Mouse (Mus musculus): ENCODE measurements around the gene Usp32.

The Usp32 gene

GRCm38 (mm10) chr11:85003566-85003965, 136.4 kb downstream of the Usp32 start:
- in situ Hi-C loops (cut with MboI; ENCODE audit: low pct_unique_long_range_greater_than_20kb in 1 of 2, low sequenced_read_pairs in 2 of 2, unreplicated experiment in 1 of 2), result no loop called here

GRCm38 (mm10) chr11:84995241-84995640, 144.7 kb downstream of the Usp32 start:
- in situ Hi-C loops (cut with MboI; ENCODE audit: low pct_unique_long_range_greater_than_20kb in 1 of 2, low sequenced_read_pairs in 2 of 2, unreplicated experiment in 1 of 2), result no loop called here

DNA sequence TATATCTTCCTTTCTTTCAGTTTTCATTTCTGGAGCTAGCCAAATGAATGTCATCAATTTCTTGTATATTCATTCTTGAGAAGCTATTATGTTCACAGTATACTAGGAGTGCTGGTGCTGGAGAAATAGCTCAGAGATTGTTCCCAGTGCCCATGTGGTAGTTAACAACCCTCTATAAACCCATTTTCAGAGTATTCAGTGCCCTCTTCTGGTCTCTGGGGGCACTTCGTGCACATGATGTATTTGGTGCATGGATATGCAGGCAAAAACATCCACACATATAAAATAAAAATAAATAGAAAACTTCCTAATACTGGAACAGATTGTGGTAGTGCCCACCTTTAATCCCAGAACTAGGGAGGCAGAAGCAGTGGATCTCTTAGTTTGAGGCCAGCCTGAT, 147.0 kb downstream of the Usp32 start:
- in situ Hi-C loops (cut with MboI; ENCODE audit: low pct_unique_long_range_greater_than_20kb in 1 of 2, low sequenced_read_pairs in 2 of 2, unreplicated experiment in 1 of 2), result no loop called here

GRCm38 (mm10) chr11:84988341-84988919, 151.5 kb downstream of the Usp32 start:
- in situ Hi-C loops (cut with MboI; ENCODE audit: low pct_unique_long_range_greater_than_20kb in 1 of 2, low sequenced_read_pairs in 2 of 2, unreplicated experiment in 1 of 2), result no loop called here

DNA sequence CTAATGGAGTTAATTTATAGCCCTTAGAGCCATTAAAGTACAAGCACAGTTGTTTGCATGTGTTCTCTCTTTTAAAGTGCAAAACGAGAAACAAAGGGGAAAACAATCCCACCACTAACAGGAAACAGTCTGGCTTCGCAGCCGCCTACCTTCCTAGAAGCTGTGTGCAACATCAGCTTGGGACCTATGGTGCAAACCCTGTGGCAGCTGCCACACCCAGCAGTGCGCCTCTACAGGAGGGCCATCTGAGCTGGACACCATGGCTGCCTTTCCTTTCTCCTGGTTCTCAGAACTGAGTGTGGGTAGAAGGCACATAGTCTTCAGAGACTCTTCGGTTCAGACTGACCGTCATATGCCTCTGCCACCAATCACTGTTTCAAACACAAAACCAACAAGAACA, 154.5 kb downstream of the Usp32 start:
- in situ Hi-C loops (cut with MboI; ENCODE audit: low pct_unique_long_range_greater_than_20kb in 1 of 2, low sequenced_read_pairs in 2 of 2, unreplicated experiment in 1 of 2), result no loop called here

GRCm38 (mm10) chr11:84980697-84981096, 159.3 kb downstream of the Usp32 start:
- in situ Hi-C loops (cut with MboI; ENCODE audit: low pct_unique_long_range_greater_than_20kb in 1 of 2, low sequenced_read_pairs in 2 of 2, unreplicated experiment in 1 of 2), result loop anchor here in 1 of 2 experiments (5.0 kb wide), 1 partner anchor 63 kb away; the partner anchor contains the start of gene Znhit3

GRCm38 (mm10) chr11:84979351-84979750, 160.6 kb downstream of the Usp32 start:
- in situ Hi-C loops (cut with MboI; ENCODE audit: low pct_unique_long_range_greater_than_20kb in 1 of 2, low sequenced_read_pairs in 2 of 2, unreplicated experiment in 1 of 2), result no loop called here

- in situ Hi-C loops (cut with MboI; ENCODE audit: low pct_unique_long_range_greater_than_20kb in 1 of 2, low sequenced_read_pairs in 2 of 2, unreplicated experiment in 1 of 2), result no loop called here
Measured at GRCm38 (mm10) chr11:84978113-84978512, 161.8 kb downstream of the Usp32 start.

DNA sequence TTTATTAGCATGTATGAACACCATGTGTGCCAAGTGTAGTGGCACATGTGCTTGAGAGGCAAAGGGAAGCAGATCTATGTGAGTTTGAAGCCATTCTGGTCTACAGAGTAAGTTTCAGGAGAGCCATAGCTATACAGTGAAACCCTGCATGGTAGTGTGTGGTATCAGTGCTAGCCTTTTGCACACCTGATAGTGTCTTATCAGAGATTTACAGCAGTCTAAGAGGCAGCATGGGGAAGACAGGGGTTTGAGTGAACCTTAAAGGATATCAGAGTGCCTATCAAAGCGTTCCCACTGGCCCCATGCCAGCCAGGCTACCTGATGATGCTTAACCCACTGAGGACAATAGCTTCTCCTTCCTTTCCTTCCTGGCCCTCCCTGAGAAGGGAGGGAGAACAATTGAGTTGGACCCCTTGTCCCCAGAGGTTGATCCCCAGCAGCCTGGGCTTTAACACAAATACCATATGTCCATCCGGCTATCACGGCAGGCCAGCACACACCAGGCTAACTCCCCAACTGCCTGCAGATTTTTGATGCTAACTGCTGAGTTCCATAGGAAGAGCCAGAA, 162.5 kb downstream of the Usp32 start:
- in situ Hi-C loops (cut with MboI; ENCODE audit: low pct_unique_long_range_greater_than_20kb in 1 of 2, low sequenced_read_pairs in 2 of 2, unreplicated experiment in 1 of 2), result no loop called here

DNA sequence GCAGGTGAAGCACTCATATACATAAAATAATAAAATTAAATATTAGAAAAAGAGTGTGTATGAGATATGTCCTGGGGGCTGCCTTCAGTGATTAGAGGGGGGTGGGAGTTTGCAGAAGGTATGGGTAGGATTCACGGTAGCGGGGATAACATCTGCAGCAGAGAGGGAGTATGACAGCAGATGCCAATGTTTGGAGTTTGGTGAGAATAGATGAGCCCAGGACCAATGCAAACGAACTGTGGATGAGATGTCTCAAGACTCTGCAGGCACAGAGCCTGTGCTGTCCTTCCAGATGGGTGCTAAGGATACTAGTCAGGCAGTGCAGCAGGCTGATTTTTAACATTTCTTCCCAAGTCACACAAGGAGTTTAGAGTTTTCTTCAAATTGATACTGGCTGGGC, 163.3 kb downstream of the Usp32 start:
- in situ Hi-C loops (cut with MboI; ENCODE audit: low pct_unique_long_range_greater_than_20kb in 1 of 2, low sequenced_read_pairs in 2 of 2, unreplicated experiment in 1 of 2), result no loop called here

- in situ Hi-C loops (cut with MboI; ENCODE audit: low pct_unique_long_range_greater_than_20kb in 1 of 2, low sequenced_read_pairs in 2 of 2, unreplicated experiment in 1 of 2), result no loop called here
Measured at GRCm38 (mm10) chr11:84974582-84974981, 165.4 kb downstream of the Usp32 start.

DNA sequence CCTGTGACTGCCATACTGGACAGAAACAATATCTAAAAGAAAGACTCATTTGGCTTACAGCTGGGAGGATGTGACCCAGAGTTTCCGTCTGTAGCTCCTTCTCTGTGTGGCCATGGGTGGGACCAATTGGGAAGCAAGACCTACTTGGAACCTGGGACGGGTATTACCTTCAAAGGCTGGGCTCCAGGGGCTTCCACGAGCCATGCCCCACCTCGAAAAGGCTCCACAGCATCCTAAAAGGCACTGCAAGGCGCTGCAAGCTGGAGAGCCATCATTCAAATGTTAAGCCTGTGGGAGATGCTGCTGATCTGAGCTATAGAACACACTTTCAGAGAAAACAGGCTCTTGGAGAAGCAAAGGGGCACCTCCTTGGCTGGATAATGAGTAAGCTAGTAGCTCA, 166.3 kb downstream of the Usp32 start:
- in situ Hi-C loops (cut with MboI; ENCODE audit: low pct_unique_long_range_greater_than_20kb in 1 of 2, low sequenced_read_pairs in 2 of 2, unreplicated experiment in 1 of 2), result no loop called here

DNA sequence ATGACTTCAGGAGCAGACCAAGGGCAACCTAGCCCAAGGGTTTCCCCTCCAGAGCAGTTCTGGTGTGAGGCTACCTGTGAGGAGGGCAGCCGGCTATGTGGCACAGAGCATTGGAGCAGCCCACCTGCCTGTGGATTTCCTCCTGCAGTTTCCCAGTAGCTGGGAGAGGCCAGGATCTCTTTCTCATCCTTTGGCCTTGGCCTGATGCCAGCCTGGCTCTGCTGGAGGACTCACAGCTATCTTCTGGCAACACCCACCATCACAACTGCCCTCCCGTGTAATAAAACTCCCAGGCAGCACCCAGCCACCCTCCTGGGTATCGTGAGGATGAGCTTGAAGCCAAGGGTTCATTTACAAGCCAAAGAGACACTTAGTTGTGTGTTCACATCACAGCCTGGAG, 167.9 kb downstream of the Usp32 start:
- in situ Hi-C loops (cut with MboI; ENCODE audit: low pct_unique_long_range_greater_than_20kb in 1 of 2, low sequenced_read_pairs in 2 of 2, unreplicated experiment in 1 of 2), result no loop called here

- in situ Hi-C loops (cut with MboI; ENCODE audit: low pct_unique_long_range_greater_than_20kb in 1 of 2, low sequenced_read_pairs in 2 of 2, unreplicated experiment in 1 of 2), result no loop called here
Measured at GRCm38 (mm10) chr11:84968775-84969174, 171.2 kb downstream of the Usp32 start.

DNA sequence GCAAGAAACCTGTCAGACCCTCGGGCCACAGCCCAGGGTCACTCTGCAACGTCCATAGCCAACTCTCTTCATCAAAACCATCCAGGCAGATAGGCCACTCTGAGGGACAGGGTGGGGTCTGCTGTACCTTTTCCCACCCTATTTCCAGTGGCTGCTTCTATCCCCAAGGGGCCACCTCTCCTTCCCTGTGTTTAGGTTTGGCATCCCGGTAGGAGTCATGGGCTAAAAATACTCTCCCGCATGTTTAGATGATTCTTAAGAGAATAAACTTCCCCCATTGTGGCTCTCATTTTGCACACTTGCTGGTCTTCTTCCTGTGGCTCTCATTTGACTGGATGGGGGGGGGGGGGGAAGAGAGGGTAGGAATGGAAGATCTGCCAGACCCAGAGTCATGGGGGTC, 171.7 kb downstream of the Usp32 start:
- in situ Hi-C loops (cut with MboI; ENCODE audit: low pct_unique_long_range_greater_than_20kb in 1 of 2, low sequenced_read_pairs in 2 of 2, unreplicated experiment in 1 of 2), result no loop called here

DNA sequence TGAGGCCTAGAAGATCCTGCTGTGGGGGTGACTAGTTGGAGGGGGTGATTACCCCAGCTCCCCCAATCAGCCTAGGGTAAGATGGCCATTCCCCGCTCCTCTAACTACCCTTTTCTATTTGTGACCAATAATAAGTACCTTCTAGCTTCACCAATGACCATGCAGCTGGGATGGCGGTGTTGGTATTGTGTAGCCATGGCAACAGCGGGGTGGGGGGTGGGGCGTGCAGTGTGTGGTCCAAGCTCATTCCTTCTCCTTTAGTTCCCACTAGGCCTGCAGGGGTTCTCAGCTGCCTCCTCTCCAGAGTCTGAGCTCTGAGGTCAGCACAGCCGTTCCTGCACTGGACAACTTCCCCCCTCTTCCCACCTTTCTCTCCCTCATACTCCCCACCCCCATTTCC, 172.8 kb downstream of the Usp32 start:
- in situ Hi-C loops (cut with MboI; ENCODE audit: low pct_unique_long_range_greater_than_20kb in 1 of 2, low sequenced_read_pairs in 2 of 2, unreplicated experiment in 1 of 2), result no loop called here

GRCm38 (mm10) chr11:84966696-84967095, 173.3 kb downstream of the Usp32 start:
- in situ Hi-C loops (cut with MboI; ENCODE audit: low pct_unique_long_range_greater_than_20kb in 1 of 2, low sequenced_read_pairs in 2 of 2, unreplicated experiment in 1 of 2), result no loop called here

- in situ Hi-C loops (cut with MboI; ENCODE audit: low pct_unique_long_range_greater_than_20kb in 1 of 2, low sequenced_read_pairs in 2 of 2, unreplicated experiment in 1 of 2), result no loop called here
Measured at GRCm38 (mm10) chr11:84963556-84963955, 176.4 kb downstream of the Usp32 start.

GRCm38 (mm10) chr11:84962536-84962935, 177.4 kb downstream of the Usp32 start:
- in situ Hi-C loops (cut with MboI; ENCODE audit: low pct_unique_long_range_greater_than_20kb in 1 of 2, low sequenced_read_pairs in 2 of 2, unreplicated experiment in 1 of 2), result no loop called here

GRCm38 (mm10) chr11:84961571-84961970, 178.4 kb downstream of the Usp32 start:
- in situ Hi-C loops (cut with MboI; ENCODE audit: low pct_unique_long_range_greater_than_20kb in 1 of 2, low sequenced_read_pairs in 2 of 2, unreplicated experiment in 1 of 2), result no loop called here

GRCm38 (mm10) chr11:84960780-84961179, 179.2 kb downstream of the Usp32 start:
- in situ Hi-C loops (cut with MboI; ENCODE audit: low pct_unique_long_range_greater_than_20kb in 1 of 2, low sequenced_read_pairs in 2 of 2, unreplicated experiment in 1 of 2), result no loop called here
